Mouse (Mus musculus) embryo, embryonic 10 days (tissue): ENCODE data around the gene Scube2.

Source experiments
- DNase-seq: peaks from one replicate; pipeline ENCODE4 v3.0.0-alpha.2; 2015; ENCODE audit warnings: low spot score

The Scube2 gene

GRCm38 (mm10) chr7:109865370-109866229 is at the start of gene Scube2:
Gene Scube2, minus strand, starts transcription at chr7:109865679.
- peak; percentile 60 for DNase-seq

- DNase-seq, result no peak
Measured at GRCm38 (mm10) chr7:109906165-109906564, 40.7 kb upstream of the Scube2 start.

GRCm38 (mm10) chr7:109900921-109901320 is 35.4 kb upstream of the Scube2 start:
- no peak for DNase-seq

- no peak for DNase-seq
Measured at GRCm38 (mm10) chr7:109898911-109899310, 33.4 kb upstream of the Scube2 start.

GRCm38 (mm10) chr7:109892530-109892929 is 27.1 kb upstream of the Scube2 start:
- DNase-seq, result peak; percentile 85

GRCm38 (mm10) chr7:109891786-109892185 is 26.3 kb upstream of the Scube2 start:
- no peak for DNase-seq

GRCm38 (mm10) chr7:109890256-109890655 is 24.8 kb upstream of the Scube2 start:
- DNase-seq, result no peak

GRCm38 (mm10) chr7:109889300-109889699 is 23.8 kb upstream of the Scube2 start:
- no peak for DNase-seq

- no peak for DNase-seq
Measured at GRCm38 (mm10) chr7:109886249-109886648, 20.8 kb upstream of the Scube2 start.

GRCm38 (mm10) chr7:109882574-109882973 is 17.1 kb upstream of the Scube2 start:
- DNase-seq, result no peak

- no peak for DNase-seq
Measured at GRCm38 (mm10) chr7:109881561-109882099, 16.2 kb upstream of the Scube2 start.

- DNase-seq, result no peak
Measured at GRCm38 (mm10) chr7:109879158-109879557, 13.7 kb upstream of the Scube2 start.

GRCm38 (mm10) chr7:109876085-109876484 is 10.6 kb upstream of the Scube2 start:
- DNase-seq, result peak; percentile 4

GRCm38 (mm10) chr7:109875598-109875997 is 10.1 kb upstream of the Scube2 start:
- peak; percentile 3 for DNase-seq

GRCm38 (mm10) chr7:109875033-109875432 is 9.6 kb upstream of the Scube2 start:
- DNase-seq, result no peak

GRCm38 (mm10) chr7:109873170-109873569 is 7.7 kb upstream of the Scube2 start:
- DNase-seq, result no peak

GRCm38 (mm10) chr7:109871232-109871631 is 5.8 kb upstream of the Scube2 start:
- DNase-seq, result no peak

- peak; percentile 39 for DNase-seq
Measured at GRCm38 (mm10) chr7:109868498-109868897, 3.0 kb upstream of the Scube2 start.

GRCm38 (mm10) chr7:109866643-109867042 is 1.2 kb upstream of the Scube2 start:
- peak; percentile 42 for DNase-seq

- DNase-seq, result no peak
Measured at GRCm38 (mm10) chr7:109863561-109863960, 1.9 kb downstream of the Scube2 start.

GRCm38 (mm10) chr7:109860162-109860561 is 5.3 kb downstream of the Scube2 start:
- DNase-seq, result no peak

- DNase-seq, result no peak
Measured at GRCm38 (mm10) chr7:109859354-109859753, 6.1 kb downstream of the Scube2 start.

GRCm38 (mm10) chr7:109852752-109853212 is 12.7 kb downstream of the Scube2 start:
- DNase-seq, result no peak
